Mouse (Mus musculus): ENCODE results near the gene Syt12.

DNA sequence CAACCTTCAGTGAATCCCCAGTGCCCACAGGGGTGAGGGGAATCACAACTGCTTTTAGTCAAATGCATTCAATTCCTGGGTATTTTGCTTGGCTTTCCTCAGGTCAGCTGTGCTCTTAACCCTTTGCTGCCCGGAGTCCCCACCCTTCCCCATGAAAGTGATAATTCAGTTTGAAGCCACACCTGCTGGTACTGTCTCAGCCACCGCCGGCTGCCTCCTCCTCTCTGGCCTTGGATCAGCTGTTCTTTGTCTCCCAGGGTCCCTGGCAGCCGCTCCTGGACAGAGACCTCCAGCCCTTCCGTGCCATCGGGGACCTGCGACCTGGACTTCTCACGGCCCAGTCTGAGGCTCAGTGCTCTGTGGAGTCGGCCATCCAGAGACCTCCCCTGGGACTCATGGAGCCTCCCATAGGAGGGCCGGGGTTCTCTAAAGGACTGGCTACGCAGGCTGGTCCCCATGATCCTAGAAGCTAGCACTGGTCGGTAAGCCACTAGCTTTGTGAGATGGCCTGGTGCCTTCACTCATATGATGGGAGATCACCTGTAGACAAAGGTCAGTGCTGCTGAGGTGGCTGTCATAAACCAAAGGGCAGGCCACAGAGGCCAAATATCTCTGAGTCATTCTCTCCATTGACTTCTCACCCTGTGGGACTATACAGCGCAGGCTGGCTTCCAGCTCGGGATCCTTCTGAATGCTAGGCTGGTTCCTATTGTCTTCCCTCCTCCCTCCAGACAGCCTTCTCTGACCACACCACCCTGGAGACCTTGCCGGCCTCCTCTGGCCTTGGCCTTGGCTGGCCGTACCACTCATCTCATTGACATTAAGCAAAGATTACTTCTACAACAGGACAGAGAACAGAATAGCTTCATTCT lies 21.1 kb upstream of the Syt12 start, which contains the start of gene 2010003K11Rik:
- no peak for TF ChIP-seq CTCF (IDR thresholded peaks at IDR 0.05; ENCODE audit: low read depth)
- TF ChIP-seq EP300 (optimal IDR thresholded peaks at IDR 0.05) = no peak

Measured in stomach, postnatal 0 days (tissue).